Mouse (Mus musculus): Measurements from ENCODE around the gene Krtdap. TPM values are rescaled to one million over a fixed set of nuclear protein-coding genes. Genes with fewer than 3 reads are reported as not detected.

Krtdap gene
- polyA plus RNA-seq, 1 experiment from 2014 or later = 3,770 TPM

- Histone ChIP-seq H3K4me3 (peak overlapping the region; percentile 8; the same call in 1 of the 2 replicates), H3K4me1 (0 out of 2 replicates have a peak, but pooled peaks cover 3% of the 10 kb centered on the region), H3K9me3 (no peaks in the 10 kb centered on the region), H3K27me3 (peaks cover 14% of the 10 kb centered on the region), H3K27ac (no peak overlapping the region), H3K9ac (no peak overlapping the region), H3K4me2 (0 out of 2 replicates have a peak overlapping the region, but pooled peaks have one; percentile 15), H3K36me3 (no peaks in the 10 kb centered on the region)
- no peak for ATAC-seq (ENCODE audit: insufficient number of reproducible peaks, low FRiP score, low TSS enrichment, low read depth)
- WGBS = 38% methylated on average over 11 of the region's 11 CpGs
These were observed 22.5 kb upstream of the Krtdap start for GRCm38 (mm10) chr7:30765173-30765572.

GRCm38 (mm10) chr7:30766408-30766807 lies 21.3 kb upstream of the Krtdap start:
- H3K9me3 ChIP-seq = no peaks in the 10 kb centered on the region
- no peak overlapping the region for H3K9ac ChIP-seq
- H3K4me1 ChIP-seq = 0 out of 2 replicates have a peak, but pooled peaks cover 3% of the 10 kb centered on the region
- 84% methylated on average over 4 of the region's 4 CpGs for WGBS
- no peak overlapping the region for H3K4me3 ChIP-seq
- no peak overlapping the region for H3K4me2 ChIP-seq
- H3K36me3 ChIP-seq = no peaks in the 10 kb centered on the region
- no peak for ATAC-seq (ENCODE audit: insufficient number of reproducible peaks, low FRiP score, low TSS enrichment, low read depth)
- H3K27me3 ChIP-seq = peaks cover 14% of the 10 kb centered on the region
- no peak overlapping the region for H3K27ac ChIP-seq

GRCm38 (mm10) chr7:30769236-30769635 lies 18.5 kb upstream of the Krtdap start:
- WGBS = 35% methylated on average over 9 of the region's 9 CpGs
- 0 out of 2 replicates have a peak, but pooled peaks cover 3% of the 10 kb centered on the region for H3K9me3 ChIP-seq
- no peak overlapping the region for H3K27ac ChIP-seq

GRCm38 (mm10) chr7:30776104-30776503 lies 11.6 kb upstream of the Krtdap start:
- H3K27ac ChIP-seq = peak overlapping the region; percentile 44; the same call in 1 of the 2 replicates
- H3K9ac ChIP-seq = no peak overlapping the region
- H3K9me3 ChIP-seq = 0 out of 2 replicates have a peak, but pooled peaks cover 3% of the 10 kb centered on the region
- 77% methylated on average over 9 of the region's 9 CpGs for WGBS
- H3K4me2 ChIP-seq = no peak overlapping the region
- H3K4me3 ChIP-seq = peak overlapping the region; percentile 10; the same call in 1 of the 2 replicates
- no peaks in the 10 kb centered on the region for H3K36me3 ChIP-seq
- no peaks in the 10 kb centered on the region for H3K4me1 ChIP-seq
- no peaks in the 10 kb centered on the region for H3K27me3 ChIP-seq
- 0 out of 2 replicates have a peak, but pooled peaks have one; percentile 46 for ATAC-seq (ENCODE audit: insufficient number of reproducible peaks, low FRiP score, low TSS enrichment, low read depth)

More at GRCm38 (mm10) chr7:30769236-30769635, 18.5 kb upstream of the Krtdap start:
- Histone ChIP-seq H3K36me3 (no peaks in the 10 kb centered on the region), H3K4me1 (0 out of 2 replicates have a peak, but pooled peaks cover 3% of the 10 kb centered on the region), H3K9ac (no peak overlapping the region), H3K4me2 (no peak overlapping the region), H3K4me3 (no peak overlapping the region), H3K27me3 (peaks cover 10% of the 10 kb centered on the region)
- ATAC-seq (ENCODE audit: insufficient number of reproducible peaks, low FRiP score, low TSS enrichment, low read depth) = no peak

GRCm38 (mm10) chr7:30777081-30777579 lies 10.6 kb upstream of the Krtdap start:
- no peaks in the 10 kb centered on the region for H3K36me3 ChIP-seq
- WGBS = 57% methylated on average over 7 of the region's 7 CpGs
- H3K27me3 ChIP-seq = no peaks in the 10 kb centered on the region
- no peaks in the 10 kb centered on the region for H3K4me1 ChIP-seq
- H3K27ac ChIP-seq = no peak overlapping the region
- ATAC-seq (ENCODE audit: insufficient number of reproducible peaks, low FRiP score, low TSS enrichment, low read depth) = no peak
- H3K4me2 ChIP-seq = no peak overlapping the region
- no peaks in the 10 kb centered on the region for H3K9me3 ChIP-seq
- H3K4me3 ChIP-seq = peak overlapping the region; percentile 12
- H3K9ac ChIP-seq = no peak overlapping the region

- ATAC-seq (ENCODE audit: insufficient number of reproducible peaks, low FRiP score, low TSS enrichment, low read depth) = no peak
- no peaks in the 10 kb centered on the region for H3K27me3 ChIP-seq
- no peaks in the 10 kb centered on the region for H3K4me1 ChIP-seq
- WGBS = 79% methylated on average over 1 of the region's 1 CpGs
- H3K4me3 ChIP-seq = no peak overlapping the region
- H3K9me3 ChIP-seq = no peaks in the 10 kb centered on the region
- no peaks in the 10 kb centered on the region for H3K36me3 ChIP-seq
- no peak overlapping the region for H3K27ac ChIP-seq
- no peak overlapping the region for H3K9ac ChIP-seq
- H3K4me2 ChIP-seq = no peak overlapping the region
These were observed 9.8 kb upstream of the Krtdap start for GRCm38 (mm10) chr7:30777911-30778310.

- no peak for ATAC-seq (ENCODE audit: insufficient number of reproducible peaks, low FRiP score, low TSS enrichment, low read depth)
- H3K27ac ChIP-seq = no peak overlapping the region
- WGBS = 71% methylated on average over 4 of the region's 4 CpGs
- no peaks in the 10 kb centered on the region for H3K4me1 ChIP-seq
- H3K27me3 ChIP-seq = no peaks in the 10 kb centered on the region
- no peak overlapping the region for H3K4me2 ChIP-seq
- no peaks in the 10 kb centered on the region for H3K9me3 ChIP-seq
- no peaks in the 10 kb centered on the region for H3K36me3 ChIP-seq
- H3K9ac ChIP-seq = no peak overlapping the region
- H3K4me3 ChIP-seq = no peak overlapping the region
These were observed 5.9 kb upstream of the Krtdap start for GRCm38 (mm10) chr7:30781792-30782191.

GRCm38 (mm10) chr7:30782658-30783057 lies 5.0 kb upstream of the Krtdap start:
- Histone ChIP-seq H3K4me2 (no peak overlapping the region), H3K4me1 (no peaks in the 10 kb centered on the region), H3K9me3 (no peaks in the 10 kb centered on the region), H3K4me3 (no peak overlapping the region), H3K27ac (no peak overlapping the region), H3K27me3 (no peaks in the 10 kb centered on the region), H3K36me3 (no peaks in the 10 kb centered on the region), H3K9ac (no peak overlapping the region)
- WGBS = 62% methylated on average over 3 of the region's 3 CpGs
- ATAC-seq (ENCODE audit: insufficient number of reproducible peaks, low FRiP score, low TSS enrichment, low read depth) = no peak

- H3K9me3 ChIP-seq = no peaks in the 10 kb centered on the region
- no peak overlapping the region for H3K27ac ChIP-seq
- WGBS = 69% methylated on average over 1 of the region's 1 CpGs
- ATAC-seq (ENCODE audit: insufficient number of reproducible peaks, low FRiP score, low TSS enrichment, low read depth) = no peak
- H3K27me3 ChIP-seq = no peaks in the 10 kb centered on the region
- no peaks in the 10 kb centered on the region for H3K36me3 ChIP-seq
- no peak overlapping the region for H3K9ac ChIP-seq
- H3K4me3 ChIP-seq = no peak overlapping the region
- no peak overlapping the region for H3K4me2 ChIP-seq
- no peaks in the 10 kb centered on the region for H3K4me1 ChIP-seq
These were observed 2.5 kb upstream of the Krtdap start for GRCm38 (mm10) chr7:30785154-30785553.

- Histone ChIP-seq H3K36me3 (no peaks in the 10 kb centered on the region), H3K27ac (no peak overlapping the region), H3K4me3 (no peak overlapping the region), H3K27me3 (no peaks in the 10 kb centered on the region), H3K9me3 (no peaks in the 10 kb centered on the region), H3K4me1 (no peaks in the 10 kb centered on the region), H3K9ac (no peak overlapping the region), H3K4me2 (no peak overlapping the region)
- 62% methylated on average over 13 of the region's 13 CpGs for whole genome bisulfite sequencing
- ATAC-seq (ENCODE audit: insufficient number of reproducible peaks, low FRiP score, low TSS enrichment, low read depth) = no peak
These were observed 1.8 kb upstream of the Krtdap start for GRCm38 (mm10) chr7:30785721-30786546.

- no peaks in the 10 kb centered on the region; the same call in 1 of the 2 replicates for H3K4me1 ChIP-seq
- ATAC-seq (ENCODE audit: insufficient number of reproducible peaks, low FRiP score, low TSS enrichment, low read depth) = no peak
- H3K36me3 ChIP-seq = no peaks in the 10 kb centered on the region
- 80% methylated on average over 10 of the region's 10 CpGs for WGBS
- H3K27ac ChIP-seq = no peak overlapping the region
- no peak overlapping the region for H3K9ac ChIP-seq
- no peaks in the 10 kb centered on the region for H3K9me3 ChIP-seq
- no peak overlapping the region for H3K4me3 ChIP-seq
- no peak overlapping the region for H3K4me2 ChIP-seq
- no peaks in the 10 kb centered on the region for H3K27me3 ChIP-seq
These were observed 2.4 kb downstream of the Krtdap start for GRCm38 (mm10) chr7:30790141-30790540.

GRCm38 (mm10) chr7:30791921-30792320 lies 4.2 kb downstream of the Krtdap start:
- 20% methylated on average over 9 of the region's 9 CpGs for WGBS
- Histone ChIP-seq H3K4me3 (no peak overlapping the region), H3K9ac (no peak overlapping the region), H3K27ac (no peak overlapping the region), H3K4me2 (no peak overlapping the region), H3K36me3 (no peaks in the 10 kb centered on the region), H3K27me3 (no peaks in the 10 kb centered on the region), H3K9me3 (no peaks in the 10 kb centered on the region), H3K4me1 (no peaks in the 10 kb centered on the region; the same call in 1 of the 2 replicates)
- ATAC-seq (ENCODE audit: insufficient number of reproducible peaks, low FRiP score, low TSS enrichment, low read depth) = no peak

Measured in limb, embryonic 15.5 days (tissue).